Mouse (Mus musculus) embryonic facial prominence, embryonic 12.5 days (tissue): Measurements from ENCODE around the gene 9330161L09Rik. TPM values are rescaled to one million over a fixed set of nuclear protein-coding genes. Genes with fewer than 3 reads are reported as not detected.

Experiments
- ATAC-seq: fragments of 200-750 bp; cut with Nextera tagmentation; 2 replicates; pipeline ENCODE4 v1.8.0; 2017; ENCODE audit not compliant: insufficient number of reproducible peaks, insufficient read depth, low FRiP score, low TSS enrichment
- H3K27ac ChIP-seq: fragments of 300-500 bp; sonication (generic); 2 replicates; pipeline ENCODE4 v1.5.1; 2016; ENCODE audit warnings: mild to moderate bottlenecking
- H3K27me3 ChIP-seq: fragments of 300-500 bp; sonication (generic); 2 replicates; pipeline ENCODE4 v1.6.1; 2016; ENCODE audit warnings: mild to moderate bottlenecking, moderate library complexity
- H3K36me3 ChIP-seq: fragments of 300-500 bp; sonication (generic); 2 replicates; pipeline ENCODE4 v1.6.1; 2016; ENCODE audit warnings: mild to moderate bottlenecking
- H3K4me1 ChIP-seq: fragments of 300-500 bp; sonication (generic); 2 replicates; pipeline ENCODE4 v1.6.1; 2016
- H3K4me2 ChIP-seq: fragments of 300-500 bp; sonication (generic); replicated peaks from 2 replicates; pipeline ENCODE4 v1.6.1; 2016; ENCODE audit warnings: mild to moderate bottlenecking, moderate library complexity
- H3K4me3 ChIP-seq: fragments of 300-500 bp; sonication (generic); 2 replicates; pipeline ENCODE4 v1.5.1; 2016; ENCODE audit warnings: mild to moderate bottlenecking
- H3K9ac ChIP-seq: fragments of 300-500 bp; sonication (generic); 2 replicates; pipeline ENCODE4 v1.6.1; 2016; ENCODE audit warnings: mild to moderate bottlenecking, moderate library complexity
- H3K9me3 ChIP-seq: fragments of 300-500 bp; sonication (generic); 2 replicates; pipeline ENCODE4 v1.6.1; 2016; ENCODE audit warnings: mild to moderate bottlenecking, moderate library complexity
- WGBS: fragments of 180-500 bp; shearing (Covaris S2); methylation state at CpG from one replicate; pipeline ENCODE4 v1.1.7; 2016; 5-methylcytosine and 5-hydroxymethylcytosine counted together
- polyA plus RNA-seq: library from polyadenylated mRNA; unstranded; fragments of >200 nt; fragmentation: Nextera tagmentation; extraction: Ambion mirVana; gene quantifications from 2 replicates; pipeline ENCODE4 v1.2.1, GENCODE M21; 2016

The 9330161L09Rik gene
- polyA plus RNA-seq, 1 experiment from 2014 or later, result 0.49 TPM

DNA sequence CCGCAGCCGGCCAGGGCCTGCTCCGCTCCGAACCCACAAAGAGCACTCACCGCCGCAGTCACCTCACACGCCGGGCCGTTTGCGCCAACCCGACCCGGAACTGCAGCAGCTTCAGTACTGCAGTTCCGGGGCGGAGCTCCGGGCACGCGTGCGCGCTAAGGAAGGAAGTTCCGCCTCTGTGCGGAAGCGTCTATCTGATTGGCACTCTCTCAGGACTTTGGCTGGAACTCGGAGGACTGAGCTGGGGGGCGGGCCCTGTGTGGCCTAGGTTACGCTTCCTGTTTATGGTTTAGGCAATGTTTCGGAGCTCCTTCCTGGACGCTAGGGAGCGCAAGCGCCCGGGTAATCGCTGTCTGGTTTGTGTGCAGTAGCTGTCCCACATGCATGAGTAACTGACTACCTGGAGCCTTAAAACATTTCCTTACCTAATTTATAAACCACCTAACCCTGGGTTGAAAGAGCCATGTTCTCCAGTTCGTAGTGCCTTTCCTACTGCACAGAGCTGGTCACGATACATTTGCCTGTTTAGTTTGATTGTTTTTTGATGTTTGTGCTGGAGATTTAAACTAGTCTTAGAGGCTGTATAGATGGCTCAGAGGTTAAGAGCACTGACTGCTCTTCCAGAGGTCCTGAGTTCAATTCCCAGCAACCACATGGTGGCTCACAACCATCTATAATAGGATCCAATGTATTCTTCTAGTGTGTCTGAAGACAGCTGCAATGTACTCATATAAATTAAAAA, 18.3 kb upstream of the 9330161L09Rik start, which contains the start of gene Ddx24:
TSS of gene Ddx24 (minus strand) at position 102 of the 742 bp plus-strand sequence.
- ATAC-seq, result peak; percentile 100
- peaks cover 10% of the 10 kb centered on the region for H3K36me3 ChIP-seq
- H3K4me1 ChIP-seq, result peaks cover 29% of the 10 kb centered on the region
- peak within 1 kb of the TSS; percentile 82 for H3K4me3 ChIP-seq
- H3K9me3 ChIP-seq, result no peaks in the 10 kb centered on the region
- WGBS, result 1% methylated on average over 33 of the region's 33 CpGs
- H3K27ac ChIP-seq, result no peak within 1 kb of the TSS
- H3K4me2 ChIP-seq, result peak within 1 kb of the TSS; percentile 84
- H3K27me3 ChIP-seq, result no peaks in the 10 kb centered on the region
- H3K9ac ChIP-seq, result peak within 1 kb of the TSS; percentile 75

GRCm38 (mm10) chr12:103425016-103425728, 17.6 kb upstream of the 9330161L09Rik start:
- no peak for ATAC-seq

GRCm38 (mm10) chr12:103408144-103408543, 524 bp upstream of the 9330161L09Rik start:
- Histone ChIP-seq H3K4me1 (no peaks in the 10 kb centered on the region), H3K9ac (no peak overlapping the region), H3K4me3 (no peak overlapping the region), H3K27ac (no peak overlapping the region), H3K27me3 (no peaks in the 10 kb centered on the region), H3K4me2 (no peak overlapping the region), H3K36me3 (peaks cover 80% of the 10 kb centered on the region), H3K9me3 (no peaks in the 10 kb centered on the region)
- ATAC-seq, result no peak
- 94% methylated on average over 10 of the region's 10 CpGs for WGBS

More at GRCm38 (mm10) chr12:103425016-103425728, 17.6 kb upstream of the 9330161L09Rik start:
- Histone ChIP-seq H3K9ac (peak overlapping the region; percentile 75), H3K9me3 (no peaks in the 10 kb centered on the region), H3K4me3 (peak overlapping the region; percentile 82), H3K27me3 (no peaks in the 10 kb centered on the region), H3K27ac (no peak overlapping the region), H3K4me2 (peak overlapping the region; percentile 84), H3K4me1 (peaks cover 29% of the 10 kb centered on the region), H3K36me3 (peaks cover 10% of the 10 kb centered on the region)
- 9% methylated on average over 33 of the region's 33 CpGs for WGBS

DNA sequence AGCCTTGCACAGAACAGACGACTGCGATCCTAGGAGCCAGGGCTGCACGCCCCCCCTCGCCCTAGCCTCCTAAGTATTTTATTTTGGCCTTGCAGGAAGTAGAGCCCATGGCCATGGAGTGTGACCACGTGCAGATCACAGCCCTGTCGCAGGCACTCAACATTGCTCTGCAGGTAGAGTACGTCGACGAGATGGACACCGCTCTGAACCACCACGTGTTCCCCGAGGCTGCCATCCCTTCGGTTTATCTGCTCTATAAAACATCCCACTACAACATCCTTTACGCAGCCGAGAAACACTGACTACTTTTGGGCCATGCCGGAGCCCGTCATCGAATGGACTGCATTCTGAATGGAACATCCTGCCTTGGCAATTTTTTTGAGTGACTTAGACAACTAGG, 3.5 kb downstream of the 9330161L09Rik start:
- Histone ChIP-seq H3K9ac (no peak overlapping the region), H3K27me3 (no peaks in the 10 kb centered on the region), H3K4me2 (no peak overlapping the region), H3K4me1 (no peaks in the 10 kb centered on the region), H3K9me3 (no peaks in the 10 kb centered on the region), H3K36me3 (peaks cover 45% of the 10 kb centered on the region), H3K27ac (no peak overlapping the region), H3K4me3 (no peak overlapping the region)
- ATAC-seq, result no peak
- 88% methylated on average over 18 of the region's 18 CpGs for WGBS

- 62% methylated on average over 7 of the region's 7 CpGs for WGBS
- no peaks in the 10 kb centered on the region for H3K4me1 ChIP-seq
- no peak overlapping the region for H3K9ac ChIP-seq
- H3K4me3 ChIP-seq, result no peak overlapping the region
- H3K4me2 ChIP-seq, result no peak overlapping the region
- H3K27me3 ChIP-seq, result no peaks in the 10 kb centered on the region
- no peak for ATAC-seq
- no peaks in the 10 kb centered on the region for H3K36me3 ChIP-seq
- no peak overlapping the region for H3K27ac ChIP-seq
- no peaks in the 10 kb centered on the region for H3K9me3 ChIP-seq
Observed at GRCm38 (mm10) chr12:103396751-103397150, 10.9 kb downstream of the 9330161L09Rik start.

DNA sequence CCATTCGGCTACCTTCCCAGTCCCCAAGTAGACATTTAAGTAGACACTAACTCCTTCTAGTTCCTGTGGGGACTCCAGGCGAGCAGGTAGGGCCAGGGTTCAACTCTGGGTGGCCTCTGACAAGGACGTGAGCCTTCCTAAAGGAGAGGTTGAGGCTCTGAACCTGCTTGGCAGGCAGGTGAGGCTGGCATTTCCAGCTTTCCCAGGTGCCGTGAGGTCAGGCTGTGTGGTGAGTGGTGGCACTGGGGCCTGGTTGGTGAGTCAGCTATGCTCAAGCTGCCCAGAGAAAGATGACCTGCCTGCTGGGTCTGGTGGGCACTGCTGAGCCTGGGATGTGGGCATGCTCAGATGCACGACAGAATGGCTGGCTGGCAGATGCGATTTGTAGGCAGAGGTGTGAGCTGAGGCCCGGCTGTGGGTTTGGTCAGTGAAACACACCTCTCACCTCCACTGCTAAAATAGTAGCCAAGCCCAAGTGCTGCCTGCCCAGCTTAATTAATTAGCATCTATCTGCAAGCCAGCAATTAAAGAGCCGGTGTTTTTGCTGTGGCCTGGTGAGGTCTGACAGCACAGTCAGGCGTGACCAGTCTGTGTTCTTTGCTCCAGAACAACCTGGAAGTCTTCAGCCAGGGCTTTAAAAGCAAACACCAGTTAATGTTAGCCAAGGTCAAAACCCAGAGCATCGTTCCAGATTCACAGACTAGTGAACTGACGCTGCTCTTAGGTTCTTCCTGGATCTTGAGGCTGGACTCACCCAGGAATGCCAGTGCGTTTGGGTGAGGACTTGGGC, 11.9 kb downstream of the 9330161L09Rik start:
- no peaks in the 10 kb centered on the region for H3K27me3 ChIP-seq
- H3K36me3 ChIP-seq, result no peaks in the 10 kb centered on the region
- H3K27ac ChIP-seq, result no peak overlapping the region
- WGBS, result 78% methylated on average over 12 of the region's 12 CpGs
- ATAC-seq, result no peak
- H3K4me2 ChIP-seq, result no peak overlapping the region
- no peak overlapping the region for H3K4me3 ChIP-seq
- no peaks in the 10 kb centered on the region for H3K9me3 ChIP-seq
- no peak overlapping the region for H3K9ac ChIP-seq
- no peaks in the 10 kb centered on the region; the same call in 1 of the 2 replicates for H3K4me1 ChIP-seq

DNA sequence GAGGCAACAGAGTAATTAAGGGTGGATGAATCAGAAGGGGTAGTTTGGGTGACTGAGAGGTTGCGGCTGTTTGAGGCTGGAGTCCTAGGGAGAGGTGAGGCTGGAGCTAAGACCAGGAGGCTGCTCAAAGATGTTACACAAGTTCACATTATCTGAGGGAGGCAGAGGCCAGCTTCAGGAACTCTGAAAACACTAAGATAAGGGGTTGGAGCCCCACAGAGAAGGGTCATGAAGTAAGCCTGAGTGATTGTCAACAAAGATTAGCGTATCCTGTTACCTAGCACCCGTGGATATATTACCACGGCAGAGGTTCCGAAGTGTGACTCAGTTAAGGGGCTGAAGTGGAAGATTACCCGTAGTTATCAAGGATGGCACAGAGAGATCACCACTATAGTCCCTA, 14.1 kb downstream of the 9330161L09Rik start:
- H3K4me2 ChIP-seq, result no peak overlapping the region
- H3K27me3 ChIP-seq, result no peaks in the 10 kb centered on the region
- ATAC-seq, result no peak
- H3K27ac ChIP-seq, result no peak overlapping the region
- H3K4me3 ChIP-seq, result no peak overlapping the region
- 60% methylated on average over 6 of the region's 6 CpGs for WGBS
- H3K9ac ChIP-seq, result no peak overlapping the region
- H3K4me1 ChIP-seq, result peaks cover 9% of the 10 kb centered on the region; the same call in 1 of the 2 replicates
- H3K9me3 ChIP-seq, result no peaks in the 10 kb centered on the region
- no peaks in the 10 kb centered on the region for H3K36me3 ChIP-seq

DNA sequence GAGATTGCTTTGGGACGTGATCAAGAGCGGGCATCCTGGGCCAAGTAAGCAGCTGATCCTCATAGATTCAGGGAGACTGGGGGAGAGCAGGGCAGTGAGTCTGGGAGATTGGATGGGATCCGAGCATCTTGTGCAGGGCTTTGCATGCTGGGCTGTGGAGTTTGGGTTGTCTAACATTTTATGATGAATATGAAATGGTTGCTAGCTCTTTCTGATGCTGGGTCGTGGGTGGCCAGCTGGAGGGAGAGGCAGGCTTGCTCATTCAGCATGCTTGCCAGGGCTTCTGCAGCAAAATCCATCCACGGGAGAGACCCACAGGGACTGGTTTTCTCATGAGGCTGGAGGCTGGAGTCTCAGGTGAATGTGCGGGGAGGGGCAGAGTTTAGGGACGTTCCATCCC, 16.5 kb downstream of the 9330161L09Rik start:
- H3K27ac ChIP-seq, result no peak overlapping the region
- no peak overlapping the region for H3K4me3 ChIP-seq
- no peaks in the 10 kb centered on the region for H3K36me3 ChIP-seq
- H3K9ac ChIP-seq, result no peak overlapping the region
- no peaks in the 10 kb centered on the region for H3K9me3 ChIP-seq
- H3K27me3 ChIP-seq, result no peaks in the 10 kb centered on the region
- H3K4me1 ChIP-seq, result peaks cover 9% of the 10 kb centered on the region; the same call in 1 of the 2 replicates
- ATAC-seq, result no peak
- 76% methylated on average over 7 of the region's 7 CpGs for WGBS
- H3K4me2 ChIP-seq, result no peak overlapping the region

DNA sequence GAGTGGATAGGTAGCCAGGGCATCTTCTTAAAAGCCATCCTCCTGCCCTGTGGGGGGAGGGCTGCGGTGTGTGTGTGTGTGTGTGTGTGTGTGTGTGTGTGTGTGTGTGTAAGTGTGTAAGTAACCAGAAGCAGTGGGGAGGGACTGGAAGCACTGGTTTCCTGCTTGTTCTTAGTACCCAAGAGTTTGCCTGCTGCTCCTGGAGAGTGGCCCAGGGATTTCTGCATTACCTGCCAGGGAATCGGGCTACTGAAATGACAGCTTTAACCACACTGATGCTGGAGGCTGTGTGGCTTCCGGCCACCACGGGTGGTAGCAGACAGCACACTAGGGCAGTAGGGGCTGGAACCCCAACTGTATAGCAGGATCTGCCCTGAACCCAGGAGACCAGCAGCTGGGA, 17.6 kb downstream of the 9330161L09Rik start:
- Histone ChIP-seq H3K4me2 (no peak overlapping the region), H3K9ac (no peak overlapping the region), H3K9me3 (no peaks in the 10 kb centered on the region), H3K27ac (no peak overlapping the region), H3K4me3 (0 out of 2 replicates have a peak overlapping the region, but pooled peaks have one; percentile 60), H3K4me1 (peaks cover 9% of the 10 kb centered on the region; the same call in 1 of the 2 replicates), H3K27me3 (no peaks in the 10 kb centered on the region), H3K36me3 (no peaks in the 10 kb centered on the region)
- no peak for ATAC-seq
- 75% methylated on average over 4 of the region's 4 CpGs for WGBS

DNA sequence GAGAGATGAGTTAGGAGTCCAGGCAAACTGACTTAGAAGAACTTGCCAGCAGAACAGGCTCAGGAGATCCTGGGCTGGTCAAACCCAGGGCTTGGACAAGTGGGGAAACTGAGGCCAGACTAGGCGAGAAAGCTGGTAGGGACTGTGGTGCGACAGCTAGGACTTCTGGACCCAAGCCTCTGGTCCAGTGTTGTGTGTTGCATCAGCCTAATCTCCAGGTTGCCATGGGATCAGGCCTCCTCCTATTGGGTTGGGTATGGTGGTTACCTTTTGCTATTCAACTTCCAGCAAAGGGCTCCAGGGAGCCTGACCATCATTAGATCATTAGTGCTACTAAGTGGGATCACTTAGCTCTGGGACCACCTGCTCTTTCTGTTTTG, 18.3 kb downstream of the 9330161L09Rik start:
- Histone ChIP-seq H3K27ac (no peak overlapping the region), H3K27me3 (no peaks in the 10 kb centered on the region), H3K9me3 (no peaks in the 10 kb centered on the region), H3K4me1 (peaks cover 9% of the 10 kb centered on the region; the same call in 1 of the 2 replicates), H3K4me3 (peak overlapping the region; percentile 60), H3K4me2 (peak overlapping the region; percentile 66), H3K9ac (peak overlapping the region; percentile 81), H3K36me3 (no peaks in the 10 kb centered on the region)
- no peak for ATAC-seq
- WGBS, result 83% methylated on average over 2 of the region's 2 CpGs

DNA sequence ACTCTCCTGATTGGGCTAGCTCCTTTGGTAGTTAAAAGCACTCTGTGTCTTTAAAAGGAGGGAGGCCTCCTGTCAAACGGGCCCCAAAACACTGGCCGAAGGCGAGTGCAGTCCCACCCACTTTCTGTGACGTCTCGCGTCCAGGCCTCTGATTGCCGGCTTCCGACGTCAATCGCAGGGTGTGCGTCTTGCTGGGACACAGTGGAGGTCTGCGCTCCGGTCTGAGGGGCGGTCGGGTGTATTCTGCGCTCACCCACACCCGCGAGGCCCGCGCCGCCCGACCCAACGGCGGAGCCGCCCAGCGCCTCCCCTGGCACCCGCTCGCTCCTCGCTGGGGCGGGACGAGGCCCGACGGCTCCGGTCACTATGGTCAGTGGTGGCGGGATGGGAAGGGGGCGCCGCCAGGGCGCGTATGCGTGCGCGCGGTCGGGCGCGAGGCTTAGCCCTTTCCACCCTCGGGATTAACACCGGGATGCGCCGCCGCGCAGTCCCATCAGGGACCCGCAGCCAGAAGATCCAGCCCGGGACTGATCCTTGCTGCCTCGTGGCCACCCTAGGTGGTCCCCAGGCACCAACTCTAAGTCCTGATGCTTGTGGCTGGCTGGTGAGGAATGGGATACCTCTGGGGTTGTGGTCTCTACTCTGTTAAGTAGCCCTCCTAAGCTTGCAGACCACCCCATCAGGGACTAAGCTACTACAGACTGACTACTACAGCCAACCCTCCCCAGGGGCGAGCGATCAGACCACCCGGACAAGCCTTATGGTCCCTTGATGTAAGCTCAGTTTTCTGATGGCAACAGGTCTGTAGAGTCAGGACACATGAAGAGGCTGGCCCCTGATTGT, 18.9 kb downstream of the 9330161L09Rik start, which contains the start of gene Otub2:
TSS of gene Otub2 (plus strand) at position 178 of the 843 bp plus-strand sequence.
- peak; percentile 98 for ATAC-seq
- Histone ChIP-seq H3K4me1 (peaks cover 9% of the 10 kb centered on the region; the same call in 1 of the 2 replicates), H3K36me3 (no peaks in the 10 kb centered on the region), H3K9ac (peak within 1 kb of the TSS; percentile 81), H3K9me3 (no peaks in the 10 kb centered on the region), H3K4me3 (peak within 1 kb of the TSS; percentile 60), H3K27me3 (no peaks in the 10 kb centered on the region), H3K4me2 (peak within 1 kb of the TSS; percentile 66), H3K27ac (peak within 1 kb of the TSS; percentile 73)
- WGBS, result under 1% methylated on average over 58 of the region's 58 CpGs
